Mouse (Mus musculus) layer of hippocampus, postnatal 10 days (tissue): Measurements from ENCODE around the gene Zp3r. TPM values are rescaled to one million over a fixed set of nuclear protein-coding genes. Genes with fewer than 3 reads are reported as not detected.

Experiments used
- total RNA-seq, 2 experiments: library from RNA; stranded (reverse); gene quantifications; 2 replicates each; pipeline ENCODE4 v1.2.3; 2021

The Zp3r gene
- total RNA-seq, 2 experiments from 2014 or later: not detected

Other genes with a start within 250 kb of the Zp3r start
- gene Cd55b, start 206.6 kb downstream of the Zp3r start, total RNA-seq: under 1 TPM in 1 of 2 experiments, not detected in 1; 0.74 TPM
- gene Cd55, start 166.9 kb downstream of the Zp3r start, total RNA-seq: 1 to 10 TPM; 8.6 to 9.7 TPM
- 1 to 10 TPM; 1.1 to 1.2 TPM for gene C4bp, start 32.0 kb upstream of the Zp3r start, total RNA-seq
- gene Gm29427, start 86.2 kb upstream of the Zp3r start, total RNA-seq: not detected
- gene Yod1, start 87.7 kb upstream of the Zp3r start, total RNA-seq: 10 to 100 TPM; 10.6 to 10.7 TPM
- gene Pfkfb2, start 99.6 kb upstream of the Zp3r start, total RNA-seq: 10 to 100 TPM; 49.8 to 51.9 TPM
- gene AA986860, start 102.4 kb upstream of the Zp3r start, total RNA-seq: under 1 TPM; 0.91 to 0.98 TPM
- not detected for gene Fcamr, start 171.3 kb upstream of the Zp3r start, total RNA-seq
- gene Pigr, start 197.1 kb upstream of the Zp3r start, total RNA-seq: not detected
- not detected for gene Fcmr, start 236.0 kb upstream of the Zp3r start, total RNA-seq